Mouse (Mus musculus): ENCODE measurements at regions not wholly inside any gene's neighbourhood (a gene's known extent, or its start where the extent isn't known, plus 50 kb on each side); places are given as distances from the start of the nearest gene placed in this dataset.

GRCm38 (mm10) chr15:62114815-62115214, 1192.0 kb upstream of the A1bg start:
- TF ChIP-seq CTCF (IDR thresholded peaks at IDR 0.05; ENCODE audit: control insufficient read depth, insufficient read depth, insufficient replicate concordance, low read depth, low read length), result no peak
- TF ChIP-seq POLR2A (IDR thresholded peaks at IDR 0.05; ENCODE audit: control insufficient read depth, low read depth, low read length), result no peak

Data from testis, adult 2 months (tissue).